Mouse (Mus musculus) heart, adult 2 months (tissue): ENCODE data around the gene Dbx1. TPM values are rescaled to one million over a fixed set of nuclear protein-coding genes. Genes with fewer than 3 reads are reported as not detected.

Experiments used
- DNase-seq, 2 experiments: peaks; one replicate each; pipeline ENCODE4 v3.0.0; 2021
- H3K27ac ChIP-seq: fragments of 200-600 bp; 2 replicates; pipeline ENCODE4 v1.8.1; 2022
- H3K27me3 ChIP-seq: fragments of 200-500 bp; 2 replicates; pipeline ENCODE4 v1.6.1; 2012; ENCODE audit warnings: mild to moderate bottlenecking, low read length, inconsistent platforms, mixed read lengths; ENCODE audit not compliant: control insufficient read depth, insufficient read depth
- H3K36me3 ChIP-seq: fragments of 200-500 bp; 2 replicates; pipeline ENCODE4 v1.6.1; 2012; ENCODE audit warnings: low read length, inconsistent platforms; ENCODE audit not compliant: control insufficient read depth, insufficient read depth
- H3K4me1 ChIP-seq: fragments of 200-500 bp; 2 replicates; pipeline ENCODE4 v1.6.1; 2011; ENCODE audit warnings: low read length; ENCODE audit not compliant: control insufficient read depth, insufficient read depth
- H3K4me3 ChIP-seq: fragments of 200-600 bp; 2 replicates; pipeline ENCODE4 v1.8.1; 2022
- H3K79me2 ChIP-seq: fragments of 200-500 bp; replicated peaks from 2 replicates; pipeline ENCODE4 v1.6.1; 2012; ENCODE audit warnings: mild to moderate bottlenecking, inconsistent platforms, low read length, moderate library complexity, mixed read lengths; ENCODE audit not compliant: control insufficient read depth, insufficient read depth
- H3K9ac ChIP-seq: fragments of 200-500 bp; 2 replicates; pipeline ENCODE4 v1.6.1; 2012; ENCODE audit warnings: low read depth, mild to moderate bottlenecking, control low read depth, inconsistent platforms, low read length, mixed read lengths
- CTCF ChIP-seq: fragments of 200-600 bp; IDR thresholded peaks from 2 replicates; pipeline ENCODE4 v1.8.1; 2022; ENCODE audit warnings: antibody characterized with exemption, mild to moderate bottlenecking, moderate library complexity
- EP300 ChIP-seq: fragments of 200-500 bp; IDR thresholded peaks from 2 replicates; pipeline ENCODE4 v1.6.1; 2011; ENCODE audit warnings: low read depth, low read length, control low read depth; ENCODE audit not compliant: insufficient read depth
- POLR2A ChIP-seq: fragments of 200-500 bp; IDR thresholded peaks from 2 replicates; pipeline ENCODE4 v1.6.1; 2011; ENCODE audit warnings: mild to moderate bottlenecking, low read depth, low read length, control low read depth; ENCODE audit not compliant: insufficient read depth
- WGBS: fragments of 180-500 bp; shearing (Covaris S2); methylation state at CpG from one replicate; pipeline ENCODE4 v1.1.7; 2018; 5-methylcytosine and 5-hydroxymethylcytosine counted together
- intact Hi-C: fragments of 180-260 bp; cut with DNase I; formaldehyde crosslinking; loops from one replicate; pipeline ENCODE4 v1.15.1; 2025
- polyA plus RNA-seq: library from polyadenylated mRNA; depleted of rRNA; stranded (reverse); fragments of >200 nt; gene quantifications from 2 replicates; pipeline ENCODE4 v1.2.3, GENCODE M21; 2012
- total RNA-seq, 2 experiments: library from RNA; stranded (reverse); gene quantifications; 2 replicates each; pipeline ENCODE4 v1.2.3; 2021

Gene Dbx1
- total and polyA plus RNA-seq, 3 experiments: not detected

DNA sequence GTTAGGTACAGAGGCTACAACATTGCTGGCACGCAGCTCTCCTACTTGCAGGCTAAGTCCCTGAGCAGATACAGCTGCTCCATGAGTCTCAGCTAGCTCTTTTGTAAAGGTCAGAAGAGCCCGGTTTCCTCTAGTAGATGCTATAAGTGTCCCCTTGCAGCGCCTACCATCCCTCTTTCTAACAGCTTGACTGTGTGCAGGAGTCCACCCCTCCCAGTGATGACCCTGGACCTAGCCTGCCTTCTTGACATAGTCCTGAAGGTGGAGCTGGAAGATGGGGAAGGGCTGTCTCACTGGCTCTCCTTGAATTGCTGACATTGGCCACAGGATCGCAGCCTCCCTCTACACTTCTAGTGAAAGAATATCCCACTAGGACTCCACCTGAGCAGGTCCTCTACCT, 19.6 kb downstream of the Dbx1 start:
- Histone ChIP-seq H3K9ac (no peak overlapping the region), H3K36me3 (no peaks in the 10 kb centered on the region), H3K79me2 (no peaks in the 10 kb centered on the region), H3K27me3 (no peaks in the 10 kb centered on the region), H3K4me3 (no peak overlapping the region), H3K27ac (no peak overlapping the region), H3K4me1 (no peaks in the 10 kb centered on the region)
- TF ChIP-seq CTCF (no peak), POLR2A (no peak), EP300 (no peak)
- 81% methylated on average over 4 of the region's 4 CpGs for WGBS
- no peak for DNase-seq
- intact Hi-C loops: loop anchor here (5.0 kb wide), 1 partner anchor 305 kb away; no protein-coding TSS in a partner anchor

DNA sequence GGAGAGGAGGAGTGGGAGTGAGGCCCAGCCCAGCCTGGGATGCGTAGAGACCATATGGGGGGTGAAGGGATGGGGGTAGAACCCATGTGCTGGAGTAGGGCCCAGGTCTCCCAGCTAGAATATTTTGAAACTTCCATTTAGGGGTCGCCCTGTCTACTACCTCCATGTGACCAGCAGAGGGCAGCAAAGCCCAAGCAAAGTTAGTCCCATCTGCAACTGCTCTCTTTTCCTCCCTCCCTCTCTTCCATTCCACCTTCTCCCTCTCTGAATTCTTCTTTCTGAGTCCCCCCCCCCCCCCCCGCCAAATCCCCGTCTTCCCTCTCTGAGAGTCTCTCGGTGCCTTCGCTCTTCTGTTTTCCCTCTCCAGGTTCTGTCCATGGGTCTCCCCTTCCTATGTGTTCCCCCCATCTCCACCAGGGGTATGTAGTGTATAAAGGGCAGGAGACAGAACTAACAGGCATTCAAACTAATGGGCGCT, 20.4 kb downstream of the Dbx1 start:
- Histone ChIP-seq H3K27me3 (no peaks in the 10 kb centered on the region), H3K27ac (no peak overlapping the region), H3K4me1 (no peaks in the 10 kb centered on the region), H3K4me3 (no peak overlapping the region), H3K79me2 (no peaks in the 10 kb centered on the region), H3K9ac (no peak overlapping the region), H3K36me3 (no peaks in the 10 kb centered on the region)
- TF ChIP-seq EP300: peak; percentile 82; the same call in 1 of the 2 replicates
- TF ChIP-seq CTCF: peak; percentile 79
- TF ChIP-seq POLR2A: no peak
- peak; percentile 30 to 56 for DNase-seq
- intact Hi-C loops: loop anchor here (1.0 to 5.0 kb wide), 2 partner anchors 138 to 306 kb away; no protein-coding TSS in a partner anchor
- 10% methylated on average over 7 of the region's 7 CpGs for WGBS

DNA sequence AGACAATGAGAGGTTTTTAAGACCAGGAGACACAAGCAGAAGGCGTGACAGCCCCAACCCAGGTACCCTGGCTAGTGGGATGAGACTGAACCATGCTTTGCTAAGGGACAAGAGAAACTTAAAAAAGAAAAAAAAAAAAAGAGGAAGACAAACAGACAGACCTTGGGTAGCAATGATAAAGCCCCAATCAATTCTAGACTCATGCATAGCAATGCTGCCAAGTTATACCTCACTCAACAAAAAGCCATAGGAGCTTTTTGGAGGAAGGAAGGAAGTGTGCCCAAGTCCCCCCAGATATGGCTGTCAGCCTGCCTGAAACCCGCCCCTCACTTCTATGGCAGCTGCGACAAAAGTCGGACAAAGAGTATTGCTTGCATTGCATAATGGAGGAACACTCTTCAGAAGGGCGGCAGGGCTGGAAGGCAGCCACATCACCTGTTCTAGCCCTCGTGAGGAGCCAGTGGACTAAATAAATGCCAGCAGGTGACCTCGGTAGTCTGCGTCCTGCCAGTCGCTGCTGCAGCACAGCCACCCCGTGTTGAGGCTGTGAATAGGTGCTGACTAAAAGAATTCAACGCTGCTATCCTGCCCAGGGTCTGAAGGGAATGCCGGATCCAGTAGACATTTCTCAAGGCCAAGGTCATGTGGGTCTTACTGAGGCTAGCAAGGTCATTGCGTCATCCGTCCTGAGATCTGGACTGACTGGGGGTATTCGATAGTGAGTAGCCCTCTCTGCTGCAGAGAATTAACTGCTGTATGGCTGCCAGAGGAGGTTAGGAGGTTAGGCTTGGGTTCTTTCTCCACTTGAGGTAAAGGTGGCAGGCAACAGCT, 31.5 kb downstream of the Dbx1 start:
- H3K36me3 ChIP-seq: no peaks in the 10 kb centered on the region
- no peaks in the 10 kb centered on the region for H3K27me3 ChIP-seq
- H3K9ac ChIP-seq: no peak overlapping the region
- H3K4me1 ChIP-seq: 0 out of 2 replicates have a peak, but pooled peaks cover 1% of the 10 kb centered on the region
- DNase-seq: peak; percentile 48 to 63
- intact Hi-C loops: no loop called here
- H3K27ac ChIP-seq: no peak overlapping the region
- 65% methylated on average over 15 of the region's 15 CpGs for WGBS
- TF ChIP-seq CTCF (no peak), EP300 (peak; percentile 77; the same call in 1 of the 2 replicates)
- H3K4me3 ChIP-seq: no peak overlapping the region
- no peaks in the 10 kb centered on the region for H3K79me2 ChIP-seq

DNA sequence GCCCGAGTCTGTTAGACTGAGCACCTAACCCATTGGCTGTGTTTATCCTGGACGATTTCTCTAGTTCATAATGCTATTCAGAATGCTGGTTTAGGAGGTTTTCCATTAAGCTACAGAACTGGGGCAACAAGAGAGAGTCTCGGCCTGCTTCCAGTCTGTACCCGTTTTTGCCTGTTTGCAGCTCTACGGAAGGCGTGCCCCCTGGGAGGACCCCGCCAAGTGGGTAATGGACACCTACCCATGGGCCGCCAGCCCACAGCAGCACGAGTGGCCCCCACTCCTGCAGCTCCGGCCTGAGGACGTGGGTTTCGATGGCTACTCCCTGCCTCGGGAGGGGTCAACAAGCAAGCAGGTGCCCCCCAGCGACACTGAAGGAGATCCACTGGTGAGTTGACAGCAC, 32.4 kb downstream of the Dbx1 start:
- H3K4me1 ChIP-seq: 0 out of 2 replicates have a peak, but pooled peaks cover 1% of the 10 kb centered on the region
- WGBS: 91% methylated on average over 14 of the region's 14 CpGs
- H3K36me3 ChIP-seq: no peaks in the 10 kb centered on the region
- no peak overlapping the region for H3K9ac ChIP-seq
- no peak overlapping the region for H3K27ac ChIP-seq
- intact Hi-C loops: no loop called here
- DNase-seq: no peak
- TF ChIP-seq EP300 (no peak), CTCF (no peak), POLR2A (no peak)
- H3K4me3 ChIP-seq: no peak overlapping the region
- no peaks in the 10 kb centered on the region for H3K27me3 ChIP-seq
- no peaks in the 10 kb centered on the region for H3K79me2 ChIP-seq

DNA sequence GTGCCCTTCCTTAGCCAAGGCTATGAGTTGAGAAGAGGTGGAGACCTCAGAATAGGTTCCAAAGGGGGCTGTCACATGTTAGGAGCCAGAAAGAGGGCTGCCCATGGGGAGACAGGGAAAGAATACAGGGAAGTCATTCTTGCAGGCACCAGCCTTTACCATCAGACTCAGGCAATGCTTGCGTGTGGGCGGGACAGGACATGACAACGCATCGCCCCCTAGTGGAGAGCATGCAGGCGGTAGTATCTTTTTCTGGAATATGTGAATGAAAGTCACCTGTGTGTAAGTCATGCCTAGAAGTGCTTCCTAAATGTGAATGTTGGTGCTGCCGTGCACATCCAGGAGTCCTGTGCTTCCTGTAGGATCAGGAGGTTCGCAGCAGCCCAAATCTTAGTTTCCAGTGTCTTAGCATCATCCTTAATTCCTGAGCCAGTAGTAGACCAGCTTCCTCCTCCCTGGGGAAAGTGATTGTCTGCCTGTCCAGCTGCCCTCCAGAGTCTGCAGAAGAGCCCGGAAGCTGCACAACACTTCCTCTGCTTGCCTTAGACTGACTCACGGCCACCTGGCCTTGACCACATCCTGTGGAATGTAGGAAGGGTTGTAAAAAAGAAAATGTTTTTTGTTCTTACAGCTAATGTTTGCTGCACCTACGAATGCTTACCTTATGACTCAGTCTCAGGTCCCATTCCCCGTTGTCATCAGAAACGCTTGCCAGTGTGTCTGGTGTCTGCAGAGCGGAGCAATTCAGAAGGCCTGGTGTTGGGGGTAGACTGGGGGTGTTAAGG, 35.3 kb downstream of the Dbx1 start:
- Histone ChIP-seq H3K4me1 (0 out of 2 replicates have a peak, but pooled peaks cover 1% of the 10 kb centered on the region), H3K27me3 (no peaks in the 10 kb centered on the region), H3K27ac (no peak overlapping the region), H3K79me2 (no peaks in the 10 kb centered on the region), H3K36me3 (no peaks in the 10 kb centered on the region), H3K4me3 (no peak overlapping the region), H3K9ac (no peak overlapping the region)
- DNase-seq: peak; percentile 50 to 54
- intact Hi-C loops: loop anchor here (1.0 kb wide), 1 partner anchor 133 kb away; no protein-coding TSS in a partner anchor
- 31% methylated on average over 13 of the region's 13 CpGs for WGBS
- TF ChIP-seq CTCF (peak; percentile 82), POLR2A (no peak), EP300 (peak; percentile 40; the same call in 1 of the 2 replicates)

DNA sequence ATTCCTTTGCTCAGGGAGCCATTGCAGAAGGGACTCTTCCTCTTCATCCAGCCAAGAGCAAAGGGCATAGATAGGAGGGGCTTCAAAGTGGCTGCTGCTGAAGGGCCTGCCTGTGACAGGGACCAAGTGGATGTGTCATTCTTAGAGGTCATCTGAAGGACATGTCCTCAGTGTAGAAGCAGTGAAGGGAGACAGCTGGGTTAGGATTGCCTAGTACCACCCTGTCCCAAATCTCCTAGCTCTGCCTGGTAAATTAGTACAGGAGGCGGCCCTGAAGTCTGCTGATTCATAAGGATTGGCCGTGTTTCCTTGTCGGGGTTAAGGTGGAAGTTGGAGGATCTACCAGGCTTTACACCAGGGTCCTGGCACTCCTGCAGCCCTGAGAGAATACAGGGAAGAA, 36.7 kb downstream of the Dbx1 start:
- Histone ChIP-seq H3K9ac (no peak overlapping the region), H3K4me3 (no peak overlapping the region), H3K36me3 (no peaks in the 10 kb centered on the region), H3K79me2 (no peaks in the 10 kb centered on the region), H3K27ac (no peak overlapping the region), H3K27me3 (no peaks in the 10 kb centered on the region), H3K4me1 (0 out of 2 replicates have a peak, but pooled peaks cover 1% of the 10 kb centered on the region)
- TF ChIP-seq CTCF (no peak), POLR2A (no peak), EP300 (no peak)
- intact Hi-C loops: no loop called here
- DNase-seq: no peak
- 85% methylated on average over 3 of the region's 3 CpGs for WGBS
